Comparison of ENCODE assay signal across 8 mouse cellular contexts in the genomic region with DNA sequence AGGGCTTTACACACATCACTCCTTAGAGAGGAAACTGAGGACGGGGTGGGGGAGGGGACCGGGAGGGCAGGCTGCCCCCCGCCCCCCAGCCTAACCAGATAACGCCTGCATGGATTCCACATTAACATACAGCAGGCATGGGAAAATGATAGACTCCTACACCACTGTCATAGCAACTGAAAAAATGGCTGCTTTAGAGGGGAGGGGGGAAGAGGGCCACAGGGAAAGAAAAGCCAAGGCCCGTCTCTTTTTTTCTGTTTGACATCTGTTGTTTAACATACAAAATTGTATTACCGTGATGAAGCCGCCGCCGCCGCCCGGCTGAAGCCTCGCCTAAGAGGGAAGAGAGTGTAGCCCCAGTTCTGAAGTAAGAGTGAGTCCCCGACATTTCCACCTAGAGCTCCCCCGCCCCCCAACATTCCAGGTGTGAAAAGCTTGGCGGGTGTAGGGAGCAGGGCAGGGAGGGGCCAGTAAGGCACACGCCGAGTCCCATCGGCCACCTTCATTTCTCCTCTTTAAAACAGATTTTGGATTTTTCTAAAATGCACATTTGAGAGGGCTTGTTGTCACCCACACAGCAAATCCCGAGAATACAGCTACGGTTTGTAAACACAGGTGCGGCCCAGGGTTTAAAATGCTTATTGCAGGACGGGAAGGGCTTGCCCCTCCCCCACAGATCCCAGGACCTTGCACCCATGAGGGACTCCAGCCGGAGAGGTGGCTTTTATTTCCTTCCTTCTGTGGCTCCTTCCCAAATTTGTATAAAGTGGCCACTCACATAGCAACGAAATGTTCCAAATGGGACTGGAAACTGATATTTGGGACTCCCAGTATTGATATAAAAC.
DNase-seq lines count a peak whose midpoint lies in the region.

No protein-coding gene starts in this region.

- peak overlapping the region; percentile 92 for H3K27ac ChIP-seq in midbrain, embryonic 10.5 days (replicated peaks)

- DNase-seq in cerebellum, postnatal 10 days = peak; percentile 22 to 38
- no peak for DNase-seq in cerebellum, adult 8-10 months
- peak; percentile 18 to 22 for DNase-seq in thymus, postnatal 10 days (ENCODE audit: low spot score in 2 of 2)
- DNase-seq in thymus, adult 18-20 months = no peak
- DNase-seq in midbrain, embryonic 10.5 days (ENCODE audit: low spot score) = peak; percentile 74
- no peak for DNase-seq in gastrocnemius, postnatal 36 days
- no peak for DNase-seq in adipocyte (ENCODE audit: low spot score)
- DNase-seq in cerebellum, postnatal 36 days = no peak

- intact Hi-C loops in gastrocnemius, postnatal 36 days (cut with DNase I) = no loop called here

- no peaks in the 10 kb centered on the region for H3K36me3 ChIP-seq in midbrain, embryonic 10.5 days

- WGBS in midbrain, embryonic 10.5 days = under 1% methylated on average over 24 of the region's 24 CpGs

- H3K9me3 ChIP-seq in midbrain, embryonic 10.5 days (replicated peaks) = no peaks in the 10 kb centered on the region

- H3K4me3 ChIP-seq in midbrain, embryonic 10.5 days = peak overlapping the region; percentile 47

- peaks cover 72% of the 10 kb centered on the region for H3K4me1 ChIP-seq in midbrain, embryonic 10.5 days

- no peaks in the 10 kb centered on the region for H3K27me3 ChIP-seq in midbrain, embryonic 10.5 days (ENCODE audit: low read depth, poor library complexity, severe bottlenecking)

Comparison
In these comparisons a context has a peak if more than half of its experiments do, and no peak if none do; other contexts are left out.
1. DNase-seq: peak in cerebellum, postnatal 10 days (2 of 2), thymus, postnatal 10 days (2 of 2) and midbrain, embryonic 10.5 days (single experiment); none in cerebellum, adult 8-10 months (single experiment), thymus, adult 18-20 months (0 of 2), gastrocnemius, postnatal 36 days (0 of 2), adipocyte (single experiment) and cerebellum, postnatal 36 days (0 of 2).